Mouse (Mus musculus): ENCODE measurements around the gene Rnf7.

Gene Rnf7

DNA sequence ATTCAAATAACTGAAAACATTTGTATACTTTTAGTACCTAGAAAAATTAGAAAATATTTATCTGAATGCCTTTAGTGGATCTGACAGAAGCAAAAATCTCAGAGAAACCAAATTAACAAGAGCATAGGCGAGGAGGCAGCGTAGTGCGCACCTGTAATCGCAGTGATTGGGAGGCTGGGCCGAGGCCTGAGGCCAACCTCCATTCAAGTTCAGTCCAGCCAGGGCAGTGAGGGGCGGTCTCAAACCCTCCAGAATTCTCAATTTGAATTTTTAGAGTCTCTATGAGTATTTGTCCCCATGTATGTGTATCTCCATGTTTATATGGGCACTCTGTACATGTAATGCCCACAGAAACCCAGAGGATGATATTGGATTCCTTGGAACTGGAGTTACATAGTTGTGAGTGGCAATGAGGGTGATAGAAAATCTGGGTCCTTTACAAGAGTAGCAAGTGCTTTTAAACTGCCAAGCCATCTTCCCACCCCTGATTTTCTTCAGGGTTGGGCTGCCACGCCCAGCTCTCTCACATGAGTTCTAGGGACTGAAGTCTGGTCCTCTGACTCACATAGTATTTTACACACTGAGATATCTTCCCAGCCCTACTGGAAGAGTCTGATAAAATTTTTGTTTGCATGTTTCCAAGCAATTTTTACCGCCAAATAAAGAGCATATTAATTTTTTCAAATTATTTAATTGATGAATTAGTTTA, 8.1 kb downstream of the Rnf7 start:
- no peak for DNase-seq (ENCODE audit: low spot score)

DNA sequence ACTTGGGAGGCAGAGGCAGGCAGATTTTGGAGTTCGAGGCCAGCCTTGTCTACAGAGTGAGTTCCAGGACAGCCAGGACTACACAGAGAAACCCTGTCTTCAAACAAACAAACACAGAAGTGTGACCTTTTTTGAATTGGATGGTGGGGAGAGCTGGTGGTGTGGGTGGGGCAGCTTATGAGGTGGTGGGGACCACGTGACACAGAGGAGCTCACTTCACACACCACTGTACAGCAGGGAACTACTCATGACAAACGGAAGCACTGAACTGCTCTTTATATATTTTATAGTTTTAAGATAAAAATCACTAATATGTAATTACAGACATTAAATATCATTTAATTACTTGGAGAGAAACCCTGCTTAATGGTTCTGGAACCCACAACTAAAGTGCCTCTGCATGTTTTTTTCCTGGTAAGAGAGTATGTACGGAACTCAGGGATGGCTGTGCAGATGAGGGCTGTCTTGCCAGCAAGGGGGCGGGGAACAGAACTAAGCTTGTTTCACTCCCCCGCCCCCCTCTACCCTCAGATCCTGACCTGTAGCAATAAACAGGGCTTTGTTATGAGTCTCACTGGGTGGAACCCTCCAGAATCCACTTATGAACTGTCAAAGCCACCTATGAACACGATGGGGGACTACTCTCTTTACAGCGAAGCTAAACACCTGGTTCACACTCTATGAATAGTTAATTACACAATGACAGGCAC, 8.8 kb downstream of the Rnf7 start:
- peak; percentile 30 for DNase-seq (ENCODE audit: low spot score)

DNA sequence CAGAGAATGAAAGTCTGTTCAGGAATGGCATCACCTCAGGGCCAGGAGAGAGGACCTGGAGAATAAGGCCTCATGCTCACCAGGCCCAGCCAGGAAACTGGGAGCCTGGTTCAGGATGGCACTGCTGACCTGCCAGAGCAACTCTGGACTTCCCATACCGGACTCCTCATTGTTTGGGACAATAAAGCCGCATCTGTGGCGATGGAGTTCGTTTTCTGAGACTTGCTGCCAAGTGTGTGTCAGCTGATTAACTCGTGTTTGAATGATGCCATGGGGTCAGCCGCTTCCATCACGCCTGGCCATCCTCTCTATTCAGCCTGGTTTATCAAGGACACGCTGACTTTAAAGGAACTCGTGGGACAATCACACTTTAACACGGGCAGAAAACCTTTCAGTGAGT, 14.8 kb downstream of the Rnf7 start:
- DNase-seq (ENCODE audit: low spot score): peak; percentile 72

DNA sequence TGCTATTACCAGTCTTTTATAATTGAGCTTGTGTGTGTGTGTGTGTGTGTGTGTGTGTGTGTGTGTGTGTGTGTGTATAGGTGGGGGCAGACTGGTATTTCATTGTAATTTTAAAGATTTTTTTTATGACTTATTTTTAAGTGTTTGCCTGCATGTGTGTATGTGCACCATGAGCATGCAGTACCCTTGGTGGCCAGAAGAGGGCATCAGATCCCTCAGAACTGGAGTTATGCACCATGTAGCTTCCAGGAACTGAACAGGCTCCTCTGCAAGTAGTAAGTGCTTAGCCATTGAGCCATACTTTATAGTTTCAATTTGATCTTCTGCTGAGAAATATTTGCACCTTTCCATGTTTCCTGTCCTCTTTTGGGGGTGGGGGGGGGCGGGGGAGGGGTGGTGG, 16.9 kb downstream of the Rnf7 start:
- DNase-seq (ENCODE audit: low spot score): no peak

- no peak for DNase-seq (ENCODE audit: low spot score)
These were observed 18.2 kb downstream of the Rnf7 start for GRCm38 (mm10) chr9:96460117-96460865.

GRCm38 (mm10) chr9:96455618-96456017, 22.9 kb downstream of the Rnf7 start:
- no peak for DNase-seq (ENCODE audit: low spot score)

DNA sequence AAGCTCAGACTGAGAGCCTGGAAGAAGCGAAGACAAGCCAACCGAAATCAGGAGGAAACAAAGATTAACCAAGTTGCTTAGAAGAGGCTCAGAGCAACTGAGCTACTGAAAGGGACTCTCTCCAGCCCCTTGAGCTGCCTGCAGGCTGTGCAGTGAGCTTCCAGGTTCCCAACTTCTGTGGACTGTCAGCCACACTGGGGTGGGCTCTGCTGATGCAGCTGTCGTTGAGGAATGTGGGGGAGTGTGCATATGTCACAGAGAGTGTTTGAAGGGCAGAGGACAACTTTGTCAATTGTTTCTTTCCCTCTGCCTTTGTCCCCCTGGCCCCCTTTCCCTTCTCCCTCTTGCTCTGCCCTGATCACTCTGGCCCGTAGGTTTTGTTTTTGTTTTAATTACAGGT, 25.5 kb downstream of the Rnf7 start:
- no peak for DNase-seq (ENCODE audit: low spot score)

- DNase-seq (ENCODE audit: low spot score): no peak
These were observed 27.4 kb downstream of the Rnf7 start for GRCm38 (mm10) chr9:96450900-96451720.

GRCm38 (mm10) chr9:96449514-96449913, 29.0 kb downstream of the Rnf7 start:
- no peak for DNase-seq (ENCODE audit: low spot score)

DNA sequence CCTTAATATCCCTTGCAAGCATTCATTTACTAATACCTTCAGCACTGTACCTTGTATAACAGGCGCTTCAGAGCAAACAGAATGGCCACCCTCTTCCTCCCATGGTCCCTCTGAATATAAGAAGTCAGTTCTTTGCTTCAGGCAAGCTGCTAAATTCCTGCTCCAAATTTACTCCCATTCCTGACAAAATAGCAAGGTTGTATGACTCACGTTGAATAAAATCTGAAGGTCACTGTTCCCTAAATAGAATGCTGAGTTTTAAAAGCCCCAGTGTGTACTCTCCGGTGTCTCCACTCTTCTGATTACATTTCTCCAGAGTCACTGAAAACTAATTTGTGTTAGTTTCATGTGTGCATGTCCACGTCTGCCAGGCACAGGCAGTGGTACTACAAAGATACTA, 33.1 kb downstream of the Rnf7 start:
- no peak for DNase-seq (ENCODE audit: low spot score)

- DNase-seq (ENCODE audit: low spot score): no peak
These were observed 36.4 kb downstream of the Rnf7 start for GRCm38 (mm10) chr9:96442081-96442480.

DNA sequence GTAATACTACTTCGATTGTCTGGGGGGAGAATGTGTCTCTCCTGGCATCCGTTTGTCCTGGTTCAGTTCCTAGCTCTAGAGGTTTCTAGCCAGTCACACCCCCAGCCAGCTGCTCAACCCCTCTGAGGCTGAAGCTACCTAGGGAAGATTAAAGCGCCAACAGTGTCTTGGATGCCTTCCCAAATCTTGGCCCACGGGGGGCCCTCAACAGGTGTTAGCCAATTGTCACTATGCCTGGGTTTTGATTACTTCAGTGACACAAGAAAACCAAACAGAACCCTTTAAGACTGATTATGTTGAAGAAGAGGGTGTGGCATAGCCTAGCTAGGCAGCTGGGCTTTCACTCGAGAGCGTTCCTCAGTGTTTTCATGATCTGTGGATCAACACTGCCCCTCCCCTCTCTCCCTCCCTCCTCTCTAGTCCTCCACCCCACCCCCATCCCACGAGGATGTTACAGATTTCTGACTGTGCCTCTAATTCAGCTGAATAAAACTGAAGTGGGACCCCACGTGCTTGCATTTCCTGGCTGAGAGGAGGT, 40.1 kb downstream of the Rnf7 start:
- peak; percentile 21 for DNase-seq (ENCODE audit: low spot score)

DNA sequence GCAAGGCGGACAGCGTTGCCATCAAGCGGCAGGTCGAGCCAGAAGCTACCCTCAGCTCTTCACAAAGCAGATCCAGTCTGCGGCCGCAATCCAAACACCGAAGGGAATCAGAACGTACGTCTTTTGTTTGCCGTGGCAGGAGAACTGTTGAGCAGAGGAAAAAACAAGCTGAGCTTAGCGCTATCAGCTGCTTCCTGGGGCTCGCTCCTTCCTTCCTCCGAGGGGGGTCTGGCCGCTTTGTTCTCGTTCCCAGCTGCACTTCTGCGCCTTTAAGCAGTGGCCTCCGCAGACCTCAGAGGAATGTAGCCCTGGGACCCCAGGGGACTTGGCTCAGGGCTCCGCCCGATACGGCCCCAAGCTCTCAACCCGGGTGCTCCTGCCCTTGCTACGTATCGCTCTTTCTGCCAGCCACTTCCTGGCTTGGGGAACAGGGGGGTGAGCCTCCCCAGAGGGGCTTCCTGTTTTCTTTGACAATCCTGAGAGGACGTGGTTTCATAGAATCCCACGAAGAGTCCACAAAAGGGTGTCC, 40.6 kb downstream of the Rnf7 start:
- peak; percentile 41 for DNase-seq (ENCODE audit: low spot score)

DNA sequence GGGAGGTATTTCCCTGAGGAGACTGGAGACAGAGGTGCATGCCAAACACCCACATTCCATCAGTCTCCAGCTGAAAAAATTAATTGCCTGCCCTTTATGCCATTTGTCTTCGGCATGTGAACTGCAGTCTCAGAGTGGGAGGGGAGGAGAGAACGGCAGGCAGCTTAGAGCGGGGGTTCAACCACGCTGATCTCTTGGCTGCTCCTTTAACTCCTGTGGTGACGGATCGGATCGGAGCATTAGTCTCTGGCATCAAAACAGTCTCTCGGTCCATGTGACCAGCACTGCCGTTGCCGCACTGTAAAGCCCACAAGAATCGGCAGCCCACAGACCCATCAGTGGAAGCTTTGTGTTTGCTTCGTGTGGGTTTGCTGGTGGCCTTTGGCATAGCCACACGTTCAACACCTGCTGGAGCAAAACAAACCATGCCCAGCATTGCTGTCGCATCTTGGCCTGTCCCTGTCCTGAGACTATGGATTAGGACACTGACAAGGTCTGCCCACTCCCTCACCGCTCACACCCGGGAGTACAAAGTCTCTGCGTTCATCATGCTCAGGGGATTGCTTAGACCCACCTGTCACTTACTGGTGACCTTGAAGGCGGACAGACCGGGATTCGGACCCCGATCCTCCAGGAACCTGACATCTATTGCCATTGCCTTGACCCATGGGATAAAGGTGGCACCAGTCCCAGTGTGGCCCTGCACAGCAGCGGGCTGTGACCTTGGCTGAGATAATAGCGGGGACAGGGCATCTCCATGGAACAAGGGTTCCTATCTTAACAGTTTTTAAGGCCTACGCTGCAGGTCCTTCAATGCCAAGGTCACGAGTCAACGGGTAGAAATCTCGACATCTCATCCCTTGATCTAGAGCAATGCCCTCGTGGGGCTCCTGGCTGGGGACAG, 41.3 kb downstream of the Rnf7 start:
- peak; percentile 23 for DNase-seq (ENCODE audit: low spot score)

GRCm38 (mm10) chr9:96432575-96432974, 45.9 kb downstream of the Rnf7 start:
- DNase-seq (ENCODE audit: low spot score): no peak

GRCm38 (mm10) chr9:96431081-96431480, 47.4 kb downstream of the Rnf7 start:
- no peak for DNase-seq (ENCODE audit: low spot score)

- peak; percentile 51 for DNase-seq (ENCODE audit: low spot score)
These were observed 50.0 kb downstream of the Rnf7 start for GRCm38 (mm10) chr9:96428336-96429046.

GRCm38 (mm10) chr9:96424027-96424426, 54.4 kb downstream of the Rnf7 start:
- DNase-seq (ENCODE audit: low spot score): no peak

Measured in layer of hippocampus, adult 11-12 months (tissue).